Mouse (Mus musculus) megakaryocyte, embryonic 14.5 days (primary cell): ENCODE results near the gene Gpr84.

ENCODE experiments used
- FLI1 ChIP-seq: IDR thresholded peaks from 2 replicates; pipeline ENCODE4 v1.6.1; 2012; ENCODE audit warnings: low read length, inconsistent platforms, mixed read lengths
- GATA1 ChIP-seq: IDR thresholded peaks from 3 replicates; pipeline ENCODE4 v1.6.1; 2012; ENCODE audit warnings: mixed read lengths, low read length, inconsistent platforms, borderline replicate concordance

GRCm38 (mm10) chr15:103340786-103341185 lies 30.4 kb upstream of the Gpr84 start:
- no peak for TF ChIP-seq GATA1
- no peak for TF ChIP-seq FLI1
